Mouse (Mus musculus) liver, embryonic 14.5 days (tissue): ENCODE measurements around the gene Gng7.

Source experiments
- CTCF ChIP-seq: IDR thresholded peaks from 2 replicates; pipeline ENCODE4 v1.5.1; 2016; ENCODE audit warnings: antibody characterized with exemption, low read depth, control low read depth
- EP300 ChIP-seq: IDR thresholded peaks from 2 replicates; pipeline ENCODE4 v1.6.1; 2016; ENCODE audit warnings: antibody characterized with exemption, low read depth

GRCm38 (mm10) chr10:80903282-80903681 lies 111.5 kb downstream of the Gng7 start:
- TF ChIP-seq EP300 (no peak), CTCF (no peak)
